Mouse (Mus musculus): ENCODE measurements around the gene Ass1.

DNA sequence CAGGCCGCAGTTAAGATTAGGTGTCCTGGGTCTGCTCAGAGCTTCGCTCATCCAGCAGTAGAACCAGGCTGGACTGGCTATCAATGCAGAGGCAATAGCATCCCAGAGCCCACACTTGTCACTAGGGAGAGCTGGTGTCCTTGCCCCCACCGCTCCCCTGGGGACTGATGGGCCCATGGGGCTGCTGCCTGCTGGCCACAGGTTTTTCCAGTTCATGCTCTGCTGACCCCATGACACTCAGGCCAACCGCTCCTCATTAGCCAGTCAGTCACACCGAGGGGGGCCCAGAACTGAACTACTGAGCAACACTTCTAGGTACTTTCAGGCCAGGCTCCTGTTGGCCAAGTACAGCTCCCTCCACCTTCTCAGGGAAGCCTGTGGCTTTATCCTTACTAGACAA, 24.3 kb downstream of the Ass1 start:
- no peak for TF ChIP-seq CTCF (IDR thresholded peaks at IDR 0.05; ENCODE audit: low read depth, low read length)
- TF ChIP-seq POLR2A (IDR thresholded peaks at IDR 0.05; ENCODE audit: extremely low read depth, insufficient read depth, low read length) = no peak

Data from liver, adult 2 months (tissue).